Mouse (Mus musculus) erythroblast, embryonic 14.5 days (primary cell): ENCODE data around the gene Slc35e2.

Experiments
- GATA1 ChIP-seq: IDR thresholded peaks from 2 replicates; pipeline ENCODE4 v1.6.1; 2012; ENCODE audit warnings: low read length, inconsistent platforms, mixed read lengths
- TAL1 ChIP-seq: IDR thresholded peaks from 3 replicates; pipeline ENCODE4 v1.6.1; 2012; ENCODE audit warnings: low read length, inconsistent platforms, mixed read lengths

DNA sequence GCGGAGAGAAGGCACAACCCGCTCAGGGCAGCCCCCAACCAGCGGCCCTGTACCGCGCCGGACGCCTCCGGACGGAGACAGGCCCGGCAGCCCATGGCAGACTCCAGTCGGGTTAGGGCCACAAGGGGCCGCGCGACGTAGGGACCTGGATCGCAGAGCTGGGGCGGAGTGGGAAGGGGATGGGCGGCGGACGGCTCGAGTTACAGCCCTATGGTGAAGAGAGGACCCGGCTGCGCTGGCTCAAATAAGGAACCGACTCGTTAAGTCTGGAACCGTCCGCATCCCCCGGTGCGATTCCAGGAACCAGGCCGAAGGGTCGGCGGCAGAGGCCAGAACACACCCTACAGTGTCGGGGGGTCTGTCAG, 51.9 kb downstream of the Slc35e2 start, which contains the start of gene Mmp23:
- TF ChIP-seq TAL1 = no peak
- TF ChIP-seq GATA1 = no peak
